Mouse (Mus musculus) adrenal gland, postnatal 4 days (tissue): ENCODE results near the gene Synj2. TPM values are rescaled to one million over a fixed set of nuclear protein-coding genes. Genes with fewer than 3 reads are reported as not detected.

Experiments used
- DNase-seq, 2 experiments: peaks; one replicate each; pipeline ENCODE4 v3.0.0; 2021 to 2022; ENCODE audit warnings: low spot score in 2 of 2, mixed read lengths in 2 of 2
- total RNA-seq, 2 experiments: library from RNA; stranded (reverse); gene quantifications; 2 replicates each; pipeline ENCODE4 v1.2.3; 2021

Synj2 gene
- total RNA-seq, 2 experiments from 2014 or later: 12.4 to 12.8 TPM

- DNase-seq: no peak
These were observed 84.8 kb downstream of the Synj2 start for GRCm38 (mm10) chr17:6025831-6026230.

- DNase-seq: no peak
These were observed 94.6 kb downstream of the Synj2 start for GRCm38 (mm10) chr17:6035661-6036060.

DNA sequence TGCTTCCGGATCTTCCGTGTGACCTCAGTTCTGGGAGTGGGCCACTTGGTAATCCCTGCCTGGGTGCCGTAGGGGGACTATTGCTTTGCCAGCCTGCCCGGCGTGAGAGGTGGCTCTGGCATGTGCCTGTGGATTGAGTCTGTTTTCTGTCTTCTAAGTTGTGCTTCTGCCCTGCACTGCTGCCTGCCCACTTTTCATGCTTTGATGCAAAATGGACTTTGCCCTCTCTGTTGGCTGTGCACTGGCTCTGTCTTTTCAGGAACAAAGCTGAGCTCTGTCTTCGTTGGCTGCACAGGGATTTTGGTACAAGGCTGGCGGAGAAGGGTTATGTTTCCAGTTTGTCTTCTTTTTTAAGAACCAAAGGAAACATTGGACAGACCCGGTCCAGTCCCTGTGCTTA lies 95.4 kb downstream of the Synj2 start:
- DNase-seq: no peak

DNA sequence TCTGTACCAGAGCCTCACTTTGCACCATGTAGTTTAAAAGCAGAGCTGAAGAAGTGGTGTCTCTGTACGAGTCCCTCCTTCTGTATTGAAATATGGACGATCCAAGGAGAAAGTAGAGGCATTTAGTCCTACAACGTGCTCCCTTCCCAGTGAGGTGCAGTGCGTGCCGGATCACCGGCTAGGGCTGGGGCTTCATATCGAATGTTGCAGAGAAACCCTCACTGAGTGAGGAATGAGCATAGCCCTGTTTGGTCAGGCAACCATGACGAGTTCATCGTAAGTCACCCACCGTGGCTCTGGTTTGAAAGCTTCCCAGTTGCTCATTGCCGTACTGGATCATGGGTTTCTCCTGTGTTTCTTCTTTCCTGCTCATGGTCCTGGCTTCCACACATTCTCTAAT lies 95.8 kb downstream of the Synj2 start:
- no peak for DNase-seq

DNA sequence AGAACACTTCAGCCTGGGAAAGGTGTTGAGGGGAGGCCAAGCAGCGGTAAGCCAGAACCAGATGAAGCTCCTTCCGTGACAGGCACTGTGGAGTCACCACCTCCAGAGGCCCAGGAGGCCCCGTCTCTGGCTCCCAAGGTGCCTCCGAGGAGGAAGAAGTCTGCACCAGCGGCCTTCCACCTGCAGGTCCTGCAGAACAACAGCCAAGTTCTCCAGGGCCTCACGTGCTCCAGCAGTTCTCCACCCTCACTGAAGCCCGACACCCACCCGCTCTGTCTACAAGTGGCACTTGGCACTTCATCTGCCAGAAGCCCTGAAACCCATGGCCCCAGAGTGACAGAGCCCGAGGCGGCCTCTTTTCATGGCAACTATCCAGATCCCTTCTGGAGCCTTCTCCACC lies 96.4 kb downstream of the Synj2 start:
- DNase-seq: no peak

DNA sequence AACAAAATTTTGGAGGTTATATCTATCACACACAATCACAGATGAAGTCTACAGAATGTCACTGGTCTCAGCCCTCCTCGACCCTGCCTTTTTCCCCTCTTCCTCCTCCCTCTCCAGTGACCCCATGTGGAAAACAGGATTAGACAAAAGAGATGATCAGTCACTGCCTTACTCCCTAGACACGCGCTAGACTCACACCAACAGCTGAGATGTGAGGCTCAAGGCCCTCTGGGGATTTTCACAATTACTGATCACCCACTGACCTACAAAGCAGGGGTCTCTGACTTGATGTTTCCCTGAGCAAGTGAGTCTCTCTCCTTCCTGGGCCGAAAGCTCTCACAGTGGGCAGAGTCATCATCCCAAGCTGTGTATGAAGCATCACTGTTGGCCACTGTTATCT lies 111.7 kb downstream of the Synj2 start:
- DNase-seq: no peak

GRCm38 (mm10) chr17:6054934-6055355 lies 113.9 kb downstream of the Synj2 start:
- DNase-seq: peak in 1 of 2 experiments; percentile 39

- no peak for DNase-seq
These were observed 121.7 kb downstream of the Synj2 start for GRCm38 (mm10) chr17:6062793-6063192.

- no peak for DNase-seq
These were observed 122.5 kb downstream of the Synj2 start for GRCm38 (mm10) chr17:6063532-6063931.

DNA sequence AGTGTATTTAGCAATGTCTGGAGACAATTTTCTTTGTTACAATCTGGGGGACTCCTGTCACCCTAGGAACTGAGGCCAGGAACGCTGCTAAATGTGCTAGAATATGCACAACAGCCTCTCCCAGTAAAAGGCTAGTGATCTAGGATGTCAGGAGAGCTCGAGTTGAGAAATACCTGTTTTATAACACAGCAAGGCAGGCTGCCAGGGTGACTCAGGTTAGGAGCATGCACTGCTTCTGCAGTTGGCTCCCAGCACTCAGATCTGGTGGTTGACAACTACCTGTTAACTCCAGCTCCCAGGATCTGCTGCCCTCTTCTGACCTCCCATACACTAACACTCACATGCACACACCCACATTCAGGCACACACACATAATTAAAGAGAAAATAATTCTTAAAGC lies 124.9 kb downstream of the Synj2 start:
- DNase-seq: no peak

DNA sequence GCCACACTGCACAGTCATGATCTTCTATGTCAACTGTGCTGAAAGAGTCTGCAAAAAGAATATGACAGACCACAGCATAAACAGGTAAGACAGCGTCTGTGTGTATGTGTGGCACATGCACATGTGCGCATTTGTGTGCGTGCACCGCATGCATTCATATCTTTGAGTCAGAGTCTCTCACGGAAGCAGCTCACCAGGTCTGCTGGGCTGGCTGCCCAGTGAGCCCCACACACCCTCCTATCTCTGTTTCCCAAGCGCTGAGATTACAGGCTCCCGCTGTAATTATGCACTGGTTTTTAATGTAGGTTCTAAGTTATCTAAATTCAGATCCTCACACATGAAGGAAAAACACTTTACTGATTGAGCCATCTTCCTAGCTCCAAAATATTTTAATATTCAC lies 126.5 kb downstream of the Synj2 start:
- no peak for DNase-seq

GRCm38 (mm10) chr17:6069866-6070265 lies 128.8 kb downstream of the Synj2 start:
- DNase-seq: no peak

DNA sequence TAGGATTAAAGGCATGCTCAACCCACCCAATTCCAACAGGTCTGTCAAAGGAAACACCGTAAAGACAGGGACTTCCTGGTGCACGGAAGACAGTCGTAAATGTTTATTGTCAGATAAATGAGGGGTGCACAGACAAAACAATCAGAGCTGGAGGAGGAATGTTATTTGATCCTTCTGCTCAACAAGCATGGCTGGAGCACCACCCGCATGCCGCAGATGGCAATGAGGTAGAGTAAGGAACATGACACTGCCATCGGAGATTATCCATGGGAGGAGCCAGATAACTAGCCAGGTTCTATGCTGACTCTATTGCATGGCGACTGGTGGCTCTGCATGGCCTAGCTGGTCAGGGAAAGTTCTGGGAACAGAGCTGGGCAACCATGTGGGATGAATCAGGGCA lies 132.3 kb downstream of the Synj2 start:
- DNase-seq: no peak

DNA sequence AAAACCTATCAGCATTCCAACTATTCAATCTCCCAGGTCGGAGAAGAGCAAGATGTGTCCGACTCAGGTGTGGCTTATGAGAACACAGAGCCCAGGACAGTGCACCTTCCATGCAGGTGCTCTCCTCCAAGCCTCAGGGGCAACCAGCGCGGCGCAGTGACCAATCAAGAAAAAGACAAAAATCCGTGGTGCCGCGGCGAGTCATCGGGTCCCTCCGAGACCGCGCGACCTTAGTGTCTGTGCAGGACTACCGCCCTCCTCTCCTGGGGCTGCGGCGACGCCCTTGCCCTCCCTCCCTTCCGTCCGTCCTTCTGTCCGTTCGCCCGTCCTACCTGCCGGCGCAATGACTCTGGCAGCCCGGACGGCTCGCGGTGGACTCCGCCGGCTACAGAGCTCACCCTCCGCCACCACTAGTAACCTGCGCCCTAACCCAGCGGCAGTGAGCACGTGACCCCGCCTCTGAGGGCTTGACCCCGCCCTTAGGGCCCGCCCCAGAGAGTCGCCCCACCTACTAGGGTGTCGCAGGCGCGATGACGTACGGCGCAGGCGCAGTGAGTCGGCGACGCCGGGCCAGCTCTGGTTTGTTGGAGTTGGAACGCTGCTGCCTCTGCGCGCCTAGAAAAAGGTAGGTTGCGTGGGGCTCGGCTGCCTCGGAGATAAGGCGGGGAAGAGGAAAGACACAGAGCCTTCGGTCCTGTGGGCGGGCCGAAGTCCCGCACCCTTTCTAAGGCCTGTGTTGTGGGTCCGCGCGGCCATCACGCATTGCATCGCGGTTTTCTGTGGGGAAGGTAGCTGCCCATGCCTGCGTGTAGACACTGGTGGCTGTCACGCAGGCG lies 138.4 kb downstream of the Synj2 start, which contains the start of the genes Serac1 and Gtf2h5:
Serac1 (minus strand) TSS at position 455 of the 836 bp plus-strand sequence.
Gtf2h5 (plus strand) TSS at position 500 of the 836 bp plus-strand sequence.
- DNase-seq: peak; percentile 95 to 97

- no peak for DNase-seq
These were observed 142.3 kb downstream of the Synj2 start for GRCm38 (mm10) chr17:6083323-6083890.

GRCm38 (mm10) chr17:6091604-6092003 lies 150.5 kb downstream of the Synj2 start:
- no peak for DNase-seq

Other genes with a start within 250 kb of the Synj2 start
- gene Snx9, start 100.0 kb upstream of the Synj2 start, total RNA-seq: 10 to 100 TPM; 52.0 to 57.6 TPM
- gene Serac1, start 138.5 kb downstream of the Synj2 start, total RNA-seq: 1 to 10 TPM; 7.7 to 8.7 TPM
- 10 to 100 TPM; 90.6 to 95.0 TPM for gene Gtf2h5, start 138.5 kb downstream of the Synj2 start, total RNA-seq
- gene Tulp4, start 165.2 kb downstream of the Synj2 start, total RNA-seq: 100 to 1,000 TPM in 1 of 2 experiments, 10 to 100 TPM in 1; 99.4 to 101 TPM